Mouse (Mus musculus): ENCODE data around the gene Ice2. TPM values are rescaled to one million over a fixed set of nuclear protein-coding genes. Genes with fewer than 3 reads are reported as not detected.
A peak's percentile ranks its signal among the peaks of the same experiment; 100 is the strongest.

Ice2 gene
- total RNA-seq, 2 experiments from 2014 or later, result 20.4 to 20.8 TPM

- peak; percentile 35 to 72 for DNase-seq (ENCODE audit: low spot score in 2 of 2)
These were observed 60.3 kb downstream of the Ice2 start for GRCm38 (mm10) chr9:69457747-69458625.

DNA sequence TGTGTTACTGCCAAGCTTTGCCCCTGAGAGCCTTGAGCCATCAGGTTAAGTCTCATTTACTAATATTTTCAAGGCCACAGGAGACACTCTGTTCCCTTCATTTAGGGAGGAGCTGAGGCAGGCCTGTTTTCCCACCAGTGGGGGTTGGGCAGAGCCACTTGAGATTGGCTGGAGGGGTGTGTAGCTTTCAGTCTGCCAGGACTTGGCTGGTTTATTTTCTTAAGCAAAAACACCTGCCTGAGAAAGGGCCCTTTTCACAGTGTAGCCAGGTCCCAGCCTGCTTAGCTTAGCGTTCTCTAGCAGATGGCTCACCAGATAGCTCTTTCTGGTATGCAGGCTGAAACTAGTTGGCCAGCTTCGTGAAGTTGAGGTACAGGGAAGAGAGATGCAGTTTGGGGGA, 61.3 kb downstream of the Ice2 start:
- peak in 1 of 2 experiments; percentile 41 for DNase-seq (ENCODE audit: low spot score in 2 of 2)

GRCm38 (mm10) chr9:69459876-69460275, 62.2 kb downstream of the Ice2 start:
- no peak for DNase-seq (ENCODE audit: low spot score in 2 of 2)

DNA sequence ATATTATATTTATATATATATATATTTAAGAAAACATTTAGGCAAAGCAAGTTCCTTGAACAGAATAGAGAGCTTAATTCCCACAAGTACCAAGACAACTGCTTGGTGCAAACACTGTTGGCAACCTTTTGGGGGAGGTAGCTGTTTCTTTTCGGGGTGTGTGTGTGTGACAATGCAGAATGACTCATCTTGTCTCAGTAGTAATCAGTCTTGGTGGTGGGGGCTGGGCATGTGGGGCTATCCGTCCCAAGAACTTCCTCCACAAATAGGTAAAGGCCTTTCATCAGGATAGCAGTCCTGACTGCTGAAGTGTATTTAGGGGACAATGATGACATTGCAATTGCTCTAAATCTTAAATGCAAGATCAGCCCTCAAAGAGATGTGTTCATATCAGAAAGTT, 65.3 kb downstream of the Ice2 start:
- no peak for DNase-seq (ENCODE audit: low spot score in 2 of 2)

DNA sequence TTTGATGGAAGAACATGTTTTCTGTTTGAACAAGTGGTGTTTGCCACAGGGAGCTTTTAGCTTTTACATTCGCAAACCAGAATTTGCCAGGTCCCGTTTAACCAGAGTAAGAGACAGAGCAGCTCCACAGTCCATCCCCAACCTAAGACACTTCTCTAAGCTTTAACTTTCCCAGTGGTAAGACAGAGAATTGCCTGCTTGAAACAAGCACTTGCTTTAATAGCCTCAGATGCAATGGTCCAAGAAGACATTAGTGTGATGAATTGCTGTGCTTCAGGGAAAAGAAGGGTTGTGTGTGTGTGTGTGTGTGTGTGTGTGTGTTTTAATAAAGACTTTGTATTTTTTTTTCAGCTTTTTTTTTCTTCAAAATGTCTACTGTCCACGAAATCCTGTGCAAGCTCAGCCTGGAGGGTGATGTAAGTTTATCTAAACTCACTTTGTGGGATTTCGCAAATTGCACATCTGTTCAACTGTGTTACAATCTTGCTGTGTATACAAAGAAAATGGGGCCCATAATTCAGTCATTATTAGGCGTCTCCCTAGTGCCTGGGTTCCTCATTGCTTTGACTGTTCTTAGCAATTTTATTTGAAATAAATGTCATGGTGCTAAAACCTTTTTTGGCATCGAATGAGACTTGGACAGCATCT, 66.5 kb downstream of the Ice2 start:
- DNase-seq (ENCODE audit: low spot score in 2 of 2), result no peak

- DNase-seq (ENCODE audit: low spot score in 2 of 2), result no peak
These were observed 68.4 kb downstream of the Ice2 start for GRCm38 (mm10) chr9:69466098-69466497.

- no peak for DNase-seq (ENCODE audit: low spot score in 2 of 2)
These were observed 69.7 kb downstream of the Ice2 start for GRCm38 (mm10) chr9:69467310-69467939.

DNA sequence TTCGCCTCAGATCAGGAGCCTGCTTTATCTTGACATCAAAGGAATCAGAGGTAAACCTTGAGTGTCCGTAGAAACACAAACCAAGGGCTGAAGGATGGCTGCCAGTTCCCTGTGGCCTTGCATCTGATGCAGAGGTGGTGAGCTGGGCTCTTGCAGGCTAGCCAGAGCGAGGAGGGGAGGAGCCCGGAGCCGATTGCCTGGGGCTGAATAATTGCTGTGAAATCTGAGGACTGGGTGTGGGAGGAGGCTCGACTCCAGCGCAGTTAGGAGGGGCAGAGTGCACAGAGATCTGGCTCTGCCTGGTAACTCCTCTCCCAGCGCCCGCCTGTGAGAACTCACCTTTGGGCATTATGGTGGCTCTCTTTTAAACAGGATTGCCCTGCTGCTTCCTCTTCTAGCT, 71.3 kb downstream of the Ice2 start:
- peak in 1 of 2 experiments; percentile 46 for DNase-seq (ENCODE audit: low spot score in 2 of 2)

GRCm38 (mm10) chr9:69470362-69470761, 72.7 kb downstream of the Ice2 start:
- DNase-seq (ENCODE audit: low spot score in 2 of 2), result no peak

- no peak for DNase-seq (ENCODE audit: low spot score in 2 of 2)
These were observed 73.2 kb downstream of the Ice2 start for GRCm38 (mm10) chr9:69470921-69471320.

DNA sequence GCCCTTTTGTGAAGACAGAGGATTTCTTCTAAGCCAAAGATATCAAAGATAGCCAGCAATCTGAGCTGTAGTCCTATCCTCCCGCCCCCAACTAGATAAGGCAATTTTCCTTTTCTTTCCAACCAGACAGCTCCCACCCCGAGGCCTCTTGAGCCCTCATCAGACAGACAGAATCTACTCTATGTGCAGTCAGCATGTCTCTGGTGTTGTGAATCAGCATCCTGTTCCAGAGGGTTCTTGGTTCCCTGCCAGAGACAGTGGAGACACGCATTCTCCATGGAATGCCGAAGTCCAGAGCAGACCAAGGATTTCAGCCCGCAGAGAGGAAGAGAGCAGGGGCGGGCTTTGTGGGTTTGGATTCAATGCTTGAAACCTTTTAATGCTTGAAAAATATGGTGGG, 75.0 kb downstream of the Ice2 start:
- DNase-seq (ENCODE audit: low spot score in 2 of 2), result peak in 1 of 2 experiments; percentile 54

- DNase-seq (ENCODE audit: low spot score in 2 of 2), result no peak
These were observed 78.2 kb downstream of the Ice2 start for GRCm38 (mm10) chr9:69475873-69476272.

DNA sequence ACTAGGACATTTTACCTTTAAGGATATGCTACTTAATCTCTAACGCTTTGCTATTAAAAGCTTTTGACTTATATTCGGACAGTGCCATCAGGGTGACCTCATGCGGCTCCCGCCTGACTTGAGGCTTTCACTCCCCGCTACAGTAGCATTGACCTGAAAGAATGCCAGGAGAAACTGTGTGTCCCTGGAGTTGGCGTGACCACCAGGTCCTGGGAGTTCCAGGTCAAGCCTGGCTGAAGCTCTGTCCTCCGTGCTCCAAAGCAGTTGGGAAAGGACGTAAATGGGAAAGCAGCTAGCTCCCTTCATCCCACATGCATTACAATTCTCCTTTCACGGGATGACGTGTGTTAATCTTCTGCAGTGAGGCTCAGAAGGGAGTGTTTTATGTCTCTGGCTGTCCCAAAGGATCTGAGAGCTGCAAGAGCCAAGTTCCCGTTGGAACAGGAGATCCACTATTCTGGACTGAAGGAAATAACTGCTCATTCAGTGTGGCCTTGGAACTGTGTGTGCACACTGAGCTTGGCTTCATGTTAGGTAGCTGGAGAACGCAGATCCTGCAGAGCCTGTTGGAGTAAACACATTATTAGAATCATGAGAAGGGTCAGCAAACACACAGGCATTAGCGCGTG, 79.6 kb downstream of the Ice2 start:
- no peak for DNase-seq (ENCODE audit: low spot score in 2 of 2)

GRCm38 (mm10) chr9:69477824-69478222, 80.1 kb downstream of the Ice2 start:
- no peak for DNase-seq (ENCODE audit: low spot score in 2 of 2)

- peak; percentile 59 to 67 for DNase-seq (ENCODE audit: low spot score in 2 of 2)
These were observed 82.6 kb downstream of the Ice2 start for GRCm38 (mm10) chr9:69480344-69480743.

Small RNA genes within 50 kb of the gene (microRNA-seq; reads per million reads assigned to microRNA genes)
- gene Mir3109, result 0.79 reads per million

Other genes starting within 250 kb of the Ice2 start
- gene Anxa2, start 55.7 kb downstream of the Ice2 start, total RNA-seq (2021), result 100 to 1,000 TPM; 338 to 365 TPM

Measured in adrenal gland, postnatal 4 days (tissue).